Mouse (Mus musculus): ENCODE data around the gene Hyal6. TPM values are rescaled to one million over a fixed set of nuclear protein-coding genes. Genes with fewer than 3 reads are reported as not detected.

The Hyal6 gene
- polyA plus RNA-seq, 1 experiment from 2014 or later: not detected

DNA sequence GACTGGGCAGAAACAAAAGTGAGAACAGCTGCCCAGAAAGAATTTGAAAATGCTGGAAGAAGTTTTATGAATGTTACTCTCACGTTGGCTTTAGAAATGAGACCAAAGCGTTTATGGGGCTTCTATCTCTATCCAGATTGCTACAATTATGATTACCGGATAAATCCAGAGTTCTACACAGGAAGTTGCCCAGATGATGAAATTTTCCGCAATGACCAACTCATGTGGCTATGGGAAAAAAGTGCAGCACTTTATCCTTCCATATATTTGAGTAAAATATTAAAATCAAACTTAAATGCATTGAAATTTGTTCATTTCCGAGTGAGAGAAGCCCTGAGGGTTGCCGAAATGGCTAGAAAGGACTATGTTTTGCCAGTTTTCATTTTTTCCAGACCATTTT, 1.5 kb downstream of the Hyal6 start:
- Histone ChIP-seq H3K9ac (ENCODE audit: low read length) (no peak overlapping the region), H3K9me3 (ENCODE audit: control insufficient read depth, low read length) (no peaks in the 10 kb centered on the region), H3K27ac (ENCODE audit: low read depth, low read length) (no peak overlapping the region), H3K4me1 (ENCODE audit: control insufficient read depth, insufficient read depth, low read length) (no peaks in the 10 kb centered on the region), H3K4me2 (no peak overlapping the region), H3K4me3 (ENCODE audit: low read depth, low read length) (no peak overlapping the region), H3K27me3 (ENCODE audit: control insufficient read depth, insufficient read depth, low read length) (no peaks in the 10 kb centered on the region), H3K36me3 (ENCODE audit: control insufficient read depth, insufficient read depth, low read length) (no peaks in the 10 kb centered on the region)
- 85% methylated on average over 6 of the region's 6 CpGs for WGBS
- no peak for DNase-seq (ENCODE audit: low spot score, missing footprints)
- no peak for ATAC-seq (ENCODE audit: low FRiP score)

DNA sequence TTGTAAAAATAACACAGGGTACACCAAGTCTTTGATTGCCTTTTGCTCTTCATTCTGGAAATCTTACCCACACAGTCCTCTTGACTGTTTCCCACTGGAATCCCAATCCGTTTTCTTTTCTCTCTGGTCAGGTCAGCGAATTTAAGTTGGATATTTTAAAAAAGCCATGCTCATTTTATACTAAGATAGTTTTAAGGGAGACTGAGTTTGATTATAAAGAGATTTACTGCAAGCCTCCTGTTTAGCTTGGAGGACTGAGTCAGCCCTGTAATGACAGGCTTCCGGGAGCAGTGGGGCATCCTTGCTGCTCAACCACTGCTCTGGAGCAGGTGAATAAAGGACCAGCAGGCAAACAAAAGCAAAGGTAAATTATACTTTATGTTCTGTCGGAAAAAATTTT, 15.0 kb downstream of the Hyal6 start, which contains the start of gene Hyal4:
Hyal4 (plus strand) TSS at position 301 of the 400 bp plus-strand sequence.
- Histone ChIP-seq H3K9ac (ENCODE audit: low read length) (no peak within 1 kb of the TSS), H3K4me1 (ENCODE audit: control insufficient read depth, insufficient read depth, low read length) (no peaks in the 10 kb centered on the region), H3K4me2 (no peak within 1 kb of the TSS), H3K27me3 (ENCODE audit: control insufficient read depth, insufficient read depth, low read length) (no peaks in the 10 kb centered on the region), H3K9me3 (ENCODE audit: control insufficient read depth, low read length) (no peaks in the 10 kb centered on the region), H3K4me3 (ENCODE audit: low read depth, low read length) (no peak within 1 kb of the TSS), H3K36me3 (ENCODE audit: control insufficient read depth, insufficient read depth, low read length) (no peaks in the 10 kb centered on the region), H3K27ac (ENCODE audit: low read depth, low read length) (no peak within 1 kb of the TSS)
- ATAC-seq (ENCODE audit: low FRiP score): no peak
- no peak for DNase-seq (ENCODE audit: low spot score, missing footprints)
- 86% methylated on average over 4 of the region's 4 CpGs for WGBS

DNA sequence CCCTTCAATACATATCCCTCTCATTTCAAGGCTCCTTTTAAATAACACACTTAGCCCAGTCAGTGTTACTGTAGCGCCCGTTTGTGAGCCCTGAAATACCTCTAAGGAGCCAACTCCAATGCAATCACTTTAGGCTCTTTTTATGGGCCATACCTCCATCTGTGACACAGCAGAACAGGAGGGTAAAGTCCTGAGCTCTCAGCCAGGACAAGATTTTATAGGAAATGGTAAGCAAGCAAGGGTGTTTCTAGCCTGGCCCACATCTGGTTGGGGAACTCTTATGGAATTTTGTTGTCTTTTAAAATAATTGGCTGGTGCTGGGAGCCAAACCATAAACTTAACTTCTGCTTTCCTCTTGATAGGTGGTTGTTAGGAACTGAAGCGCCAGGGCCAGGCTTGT, 26.2 kb downstream of the Hyal6 start:
- Histone ChIP-seq H3K4me1 (ENCODE audit: control insufficient read depth, insufficient read depth, low read length) (no peaks in the 10 kb centered on the region), H3K4me3 (ENCODE audit: low read depth, low read length) (no peak overlapping the region), H3K4me2 (no peak overlapping the region), H3K9me3 (ENCODE audit: control insufficient read depth, low read length) (peaks cover 2% of the 10 kb centered on the region; the same call in 1 of the 2 replicates), H3K27me3 (ENCODE audit: control insufficient read depth, insufficient read depth, low read length) (no peaks in the 10 kb centered on the region), H3K36me3 (ENCODE audit: control insufficient read depth, insufficient read depth, low read length) (no peaks in the 10 kb centered on the region), H3K27ac (ENCODE audit: low read depth, low read length) (no peak overlapping the region), H3K9ac (ENCODE audit: low read length) (no peak overlapping the region)
- 89% methylated on average over 3 of the region's 3 CpGs for WGBS
- no peak for ATAC-seq (ENCODE audit: low FRiP score)
- no peak for DNase-seq (ENCODE audit: low spot score, missing footprints)

DNA sequence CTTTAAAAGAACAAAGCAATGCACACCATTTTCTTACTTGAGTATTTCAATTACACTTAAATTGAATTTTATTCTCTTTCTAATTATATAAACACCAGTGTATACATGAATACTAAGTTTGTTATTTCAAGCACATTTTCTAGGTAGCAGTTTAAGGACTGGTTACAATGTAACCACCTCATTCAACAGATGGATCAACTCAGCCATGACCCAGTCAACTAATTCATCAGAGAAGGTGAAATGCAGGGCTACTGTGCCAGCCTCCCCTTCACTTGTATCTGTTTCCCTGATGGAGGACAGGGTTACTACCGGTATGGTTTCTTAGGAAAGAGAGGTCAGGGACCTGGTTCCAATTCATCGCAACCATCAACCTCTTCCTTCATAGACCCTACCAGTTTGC, 33.2 kb downstream of the Hyal6 start:
- WGBS: 92% methylated on average over 2 of the region's 2 CpGs
- no peak overlapping the region for H3K4me2 ChIP-seq
- no peaks in the 10 kb centered on the region for H3K9me3 ChIP-seq (ENCODE audit: control insufficient read depth, low read length)
- H3K4me1 ChIP-seq (ENCODE audit: control insufficient read depth, insufficient read depth, low read length): no peaks in the 10 kb centered on the region
- ATAC-seq (ENCODE audit: low FRiP score): no peak
- no peaks in the 10 kb centered on the region for H3K36me3 ChIP-seq (ENCODE audit: control insufficient read depth, insufficient read depth, low read length)
- no peak for DNase-seq (ENCODE audit: low spot score, missing footprints)
- H3K9ac ChIP-seq (ENCODE audit: low read length): no peak overlapping the region
- H3K4me3 ChIP-seq (ENCODE audit: low read depth, low read length): no peak overlapping the region
- H3K27me3 ChIP-seq (ENCODE audit: control insufficient read depth, insufficient read depth, low read length): no peaks in the 10 kb centered on the region
- no peak overlapping the region for H3K27ac ChIP-seq (ENCODE audit: low read depth, low read length)

DNA sequence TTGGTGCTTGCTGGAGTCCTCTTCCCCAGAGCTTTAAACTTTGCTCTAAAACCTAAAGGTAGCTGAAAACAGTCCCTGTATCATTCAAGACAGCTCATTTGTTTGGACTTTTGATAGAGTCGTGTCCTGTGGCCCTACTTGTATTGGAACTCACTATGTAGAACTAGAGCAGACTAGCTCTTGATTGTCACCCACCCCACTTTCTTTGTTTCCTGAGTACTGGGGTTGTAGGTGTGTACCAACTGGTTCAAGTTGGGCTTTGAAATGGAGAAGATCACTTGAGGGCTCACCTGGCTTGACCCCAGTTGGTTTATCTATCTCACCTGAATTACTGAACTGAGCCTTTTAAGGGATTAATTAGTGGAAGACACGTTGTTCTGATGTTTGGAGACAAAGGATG, 46.1 kb downstream of the Hyal6 start:
- no peaks in the 10 kb centered on the region for H3K4me1 ChIP-seq (ENCODE audit: control insufficient read depth, insufficient read depth, low read length)
- ATAC-seq (ENCODE audit: low FRiP score): no peak
- 73% methylated on average over 2 of the region's 2 CpGs for whole genome bisulfite sequencing
- H3K4me2 ChIP-seq: no peak overlapping the region
- no peak overlapping the region for H3K9ac ChIP-seq (ENCODE audit: low read length)
- H3K27ac ChIP-seq (ENCODE audit: low read depth, low read length): no peak overlapping the region
- no peaks in the 10 kb centered on the region for H3K9me3 ChIP-seq (ENCODE audit: control insufficient read depth, low read length)
- H3K27me3 ChIP-seq (ENCODE audit: control insufficient read depth, insufficient read depth, low read length): no peaks in the 10 kb centered on the region
- DNase-seq (ENCODE audit: low spot score, missing footprints): no peak
- H3K36me3 ChIP-seq (ENCODE audit: control insufficient read depth, insufficient read depth, low read length): no peaks in the 10 kb centered on the region
- H3K4me3 ChIP-seq (ENCODE audit: low read depth, low read length): no peak overlapping the region

DNA sequence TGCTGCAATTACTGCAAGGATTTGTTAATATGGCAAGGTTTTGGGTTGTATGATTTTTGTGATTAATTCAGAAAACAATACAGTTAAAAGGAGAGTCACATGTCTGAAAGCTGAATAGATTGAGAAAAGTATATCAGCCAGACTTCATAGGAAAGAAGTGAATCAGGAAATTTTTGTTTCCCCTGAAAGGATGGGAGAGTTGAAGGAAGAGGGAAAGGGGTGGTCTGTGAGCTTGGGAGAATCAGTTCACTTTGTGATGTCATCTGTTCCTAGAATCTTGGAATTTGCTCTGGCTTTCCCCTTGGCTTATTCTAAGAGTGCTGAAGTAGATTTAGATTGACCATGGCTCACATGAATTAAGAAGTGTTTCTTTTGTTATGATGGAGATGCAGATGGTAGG, 57.8 kb downstream of the Hyal6 start, which contains the start of gene Spam1:
Spam1 (plus strand) TSS at position 301 of the 400 bp plus-strand sequence.
- no peaks in the 10 kb centered on the region for H3K27me3 ChIP-seq (ENCODE audit: control insufficient read depth, insufficient read depth, low read length)
- no peak for DNase-seq (ENCODE audit: low spot score, missing footprints)
- no peaks in the 10 kb centered on the region for H3K4me1 ChIP-seq (ENCODE audit: control insufficient read depth, insufficient read depth, low read length)
- H3K4me2 ChIP-seq: no peak within 1 kb of the TSS
- no peak within 1 kb of the TSS for H3K4me3 ChIP-seq (ENCODE audit: low read depth, low read length)
- H3K9ac ChIP-seq (ENCODE audit: low read length): no peak within 1 kb of the TSS
- H3K36me3 ChIP-seq (ENCODE audit: control insufficient read depth, insufficient read depth, low read length): no peaks in the 10 kb centered on the region
- ATAC-seq (ENCODE audit: low FRiP score): no peak
- no peaks in the 10 kb centered on the region for H3K9me3 ChIP-seq (ENCODE audit: control insufficient read depth, low read length)
- H3K27ac ChIP-seq (ENCODE audit: low read depth, low read length): no peak within 1 kb of the TSS

Other genes with a start within 250 kb of the Hyal6 start
- 0.08 and 0.18 TPM in 2 replicates for gene Iqub, start 218.2 kb upstream of the Hyal6 start, polyA plus RNA-seq (2014; fragmentation: Nextera tagmentation; extraction: Ambion mirVana)
- gene Ndufa5, start 205.2 kb upstream of the Hyal6 start, polyA plus RNA-seq (2014; fragmentation: Nextera tagmentation; extraction: Ambion mirVana): 258 TPM in 2 replicates
- gene Asb15, start 205.1 kb upstream of the Hyal6 start, polyA plus RNA-seq (2014; fragmentation: Nextera tagmentation; extraction: Ambion mirVana): not detected in 2 replicates
- gene Lmod2, start 135.5 kb upstream of the Hyal6 start, polyA plus RNA-seq (2014; fragmentation: Nextera tagmentation; extraction: Ambion mirVana): not detected in 2 replicates
- 47.0 and 50.7 TPM in 2 replicates for gene Wasl, start 68.2 kb upstream of the Hyal6 start, polyA plus RNA-seq (2014; fragmentation: Nextera tagmentation; extraction: Ambion mirVana)
- gene Hyal4, start 15.1 kb downstream of the Hyal6 start, polyA plus RNA-seq (2014; fragmentation: Nextera tagmentation; extraction: Ambion mirVana): not detected in 2 replicates
- not detected in 2 replicates for gene Spam1, start 57.9 kb downstream of the Hyal6 start, polyA plus RNA-seq (2014; fragmentation: Nextera tagmentation; extraction: Ambion mirVana)
- not detected in 2 replicates for gene Hyal5, start 124.8 kb downstream of the Hyal6 start, polyA plus RNA-seq (2014; fragmentation: Nextera tagmentation; extraction: Ambion mirVana)
- 1.5 and 1.7 TPM in 2 replicates for gene Tmem229a, start 223.1 kb downstream of the Hyal6 start, polyA plus RNA-seq (2014; fragmentation: Nextera tagmentation; extraction: Ambion mirVana)